Mouse (Mus musculus) lung, postnatal 25 days (tissue): Measurements from ENCODE around the gene Rhox2b.
"Not testable (repeated sequence)": the region's sequence is repeated elsewhere in the genome, so short reads cannot be mapped to it uniquely, and the experiment has no call there.

ENCODE experiments used
- DNase-seq: peaks from one replicate; pipeline ENCODE4 v3.0.0; 2022; ENCODE audit warnings: low spot score

Gene Rhox2b

GRCm38 (mm10) chrX:37411767-37412166, at the start of gene Rhox2b:
TSS of gene Rhox2b (plus strand) at chrX:37412067.
- DNase-seq: not testable (repeated sequence)

GRCm38 (mm10) chrX:37379728-37380127, 32.1 kb upstream of the Rhox2b start, which contains the start of gene Rhox3a2:
TSS of gene Rhox3a2 (plus strand) at chrX:37380028.
- DNase-seq: not testable (repeated sequence)

- not testable (repeated sequence) for DNase-seq
Observed at GRCm38 (mm10) chrX:37390548-37390947, 21.3 kb upstream of the Rhox2b start, which contains the start of gene Rhox4a2. TSS of gene Rhox4a2 (plus strand) at chrX:37390848.

- DNase-seq: not testable (repeated sequence)
Observed at GRCm38 (mm10) chrX:37432194-37432593, 20.3 kb downstream of the Rhox2b start, which contains the start of gene Rhox4b. TSS of gene Rhox4b (plus strand) at chrX:37432494.

GRCm38 (mm10) chrX:37453380-37453779, 41.5 kb downstream of the Rhox2b start, which contains the start of gene Rhox2c:
TSS of gene Rhox2c (plus strand) at chrX:37453680.
- DNase-seq: not testable (repeated sequence)

- not testable (repeated sequence) for DNase-seq
Observed at GRCm38 (mm10) chrX:37458285-37458684, 46.4 kb downstream of the Rhox2b start, which contains the start of gene Rhox3c. TSS of gene Rhox3c (plus strand) at chrX:37458585.
